Mouse (Mus musculus): ENCODE data around the gene Gak. TPM values are rescaled to one million over a fixed set of nuclear protein-coding genes. Genes with fewer than 3 reads are reported as not detected.

Gene Gak
- polyA plus RNA-seq, 1 experiment = 65.6 TPM

- no peak for TF ChIP-seq GATA1 (IDR thresholded peaks at IDR 0.05; ENCODE audit: low read length)
These were observed 65.2 kb downstream of the Gak start for GRCm38 (mm10) chr5:108564346-108564745.

- TF ChIP-seq GATA1 (IDR thresholded peaks at IDR 0.05; ENCODE audit: low read length) = no peak
These were observed 67.1 kb downstream of the Gak start for GRCm38 (mm10) chr5:108562483-108562882.

GRCm38 (mm10) chr5:108556986-108557385 is 72.6 kb downstream of the Gak start:
- TF ChIP-seq GATA1 (IDR thresholded peaks at IDR 0.05; ENCODE audit: low read length) = no peak

- TF ChIP-seq GATA1 (IDR thresholded peaks at IDR 0.05; ENCODE audit: low read length) = no peak
These were observed 75.5 kb downstream of the Gak start for GRCm38 (mm10) chr5:108554041-108554440.

- TF ChIP-seq GATA1 (IDR thresholded peaks at IDR 0.05; ENCODE audit: low read length) = no peak
These were observed 79.4 kb downstream of the Gak start for GRCm38 (mm10) chr5:108550207-108550594.

- TF ChIP-seq GATA1 (IDR thresholded peaks at IDR 0.05; ENCODE audit: low read length) = no peak
These were observed 79.9 kb downstream of the Gak start, which contains the start of gene Cplx1 for GRCm38 (mm10) chr5:108549489-108550206. TSS of gene Cplx1 (minus strand) at chr5:108550024.

GRCm38 (mm10) chr5:108549137-108549488 is 80.4 kb downstream of the Gak start:
- TF ChIP-seq GATA1 (IDR thresholded peaks at IDR 0.05; ENCODE audit: low read length) = no peak

GRCm38 (mm10) chr5:108547636-108548035 is 81.9 kb downstream of the Gak start:
- TF ChIP-seq GATA1 (IDR thresholded peaks at IDR 0.05; ENCODE audit: low read length) = no peak

GRCm38 (mm10) chr5:108543516-108544291 is 85.9 kb downstream of the Gak start:
- no peak for TF ChIP-seq GATA1 (IDR thresholded peaks at IDR 0.05; ENCODE audit: low read length)

- TF ChIP-seq GATA1 (IDR thresholded peaks at IDR 0.05; ENCODE audit: low read length) = no peak
These were observed 95.4 kb downstream of the Gak start for GRCm38 (mm10) chr5:108534188-108534587.

- TF ChIP-seq GATA1 (IDR thresholded peaks at IDR 0.05; ENCODE audit: low read length) = no peak
These were observed 107.0 kb downstream of the Gak start for GRCm38 (mm10) chr5:108522597-108522996.

- no peak for TF ChIP-seq GATA1 (IDR thresholded peaks at IDR 0.05; ENCODE audit: low read length)
These were observed 107.7 kb downstream of the Gak start for GRCm38 (mm10) chr5:108521896-108522295.

- no peak for TF ChIP-seq GATA1 (IDR thresholded peaks at IDR 0.05; ENCODE audit: low read length)
These were observed 108.5 kb downstream of the Gak start for GRCm38 (mm10) chr5:108521016-108521415.

- no peak for TF ChIP-seq GATA1 (IDR thresholded peaks at IDR 0.05; ENCODE audit: low read length)
These were observed 109.4 kb downstream of the Gak start for GRCm38 (mm10) chr5:108520153-108520552.

Other genes starting within 250 kb of the Gak start
- gene Pde6b, start 241.4 kb downstream of the Gak start, polyA plus RNA-seq (2012) = not detected in 2 replicates
- gene Atp5k, start 195.3 kb downstream of the Gak start, polyA plus RNA-seq (2012) = 63.0 and 83.7 TPM in 2 replicates
- not detected in 2 replicates for gene Mfsd7a, start 180.9 kb downstream of the Gak start, polyA plus RNA-seq (2012)
- 15.1 and 16.4 TPM in 2 replicates for gene Pcgf3, start 168.5 kb downstream of the Gak start, polyA plus RNA-seq (2012)
- gene Cplx1, start 79.7 kb downstream of the Gak start, polyA plus RNA-seq (2012) = 0.09 and 0.13 TPM in 2 replicates
- 2.1 and 4.4 TPM in 2 replicates for gene Tmem175, start within 50 bp of the Gak start, polyA plus RNA-seq (2012)
- gene Idua, start 30.6 kb upstream of the Gak start, polyA plus RNA-seq (2012) = 7.2 and 7.4 TPM in 2 replicates
- gene Dgkq, start 39.9 kb upstream of the Gak start, polyA plus RNA-seq (2012) = 4.2 and 5.0 TPM in 2 replicates
- 0.89 and 1.4 TPM in 2 replicates for gene Slc26a1, start 45.8 kb upstream of the Gak start, polyA plus RNA-seq (2012)
- gene Fgfrl1, start 62.6 kb upstream of the Gak start, polyA plus RNA-seq (2012) = 13.3 and 14.9 TPM in 2 replicates
- not detected in 2 replicates for gene Rnf212, start 145.2 kb upstream of the Gak start, polyA plus RNA-seq (2012)
- gene Tmed11, start 165.6 kb upstream of the Gak start, polyA plus RNA-seq (2012) = not detected in 2 replicates
- not detected in 2 replicates for gene Vmn2r8, start 179.1 kb upstream of the Gak start, polyA plus RNA-seq (2012)
- gene Vmn2r9, start 222.8 kb upstream of the Gak start, polyA plus RNA-seq (2012) = not detected in 2 replicates

Data from G1E-ER4 (cell line).